Mouse (Mus musculus) naive thymus-derived CD4-positive, alpha-beta T cell, adult 2 months (primary cell): Measurements from ENCODE around the gene Bmpr1a.
"Not testable (repeated sequence)": the region's sequence is repeated elsewhere in the genome, so short reads cannot be mapped to it uniquely, and the experiment has no call there.

ENCODE experiments used
- DNase-seq: peaks from one replicate; pipeline ENCODE4 v3.0.0-alpha.2; 2011; ENCODE audit warnings: low read depth

The Bmpr1a gene

DNA sequence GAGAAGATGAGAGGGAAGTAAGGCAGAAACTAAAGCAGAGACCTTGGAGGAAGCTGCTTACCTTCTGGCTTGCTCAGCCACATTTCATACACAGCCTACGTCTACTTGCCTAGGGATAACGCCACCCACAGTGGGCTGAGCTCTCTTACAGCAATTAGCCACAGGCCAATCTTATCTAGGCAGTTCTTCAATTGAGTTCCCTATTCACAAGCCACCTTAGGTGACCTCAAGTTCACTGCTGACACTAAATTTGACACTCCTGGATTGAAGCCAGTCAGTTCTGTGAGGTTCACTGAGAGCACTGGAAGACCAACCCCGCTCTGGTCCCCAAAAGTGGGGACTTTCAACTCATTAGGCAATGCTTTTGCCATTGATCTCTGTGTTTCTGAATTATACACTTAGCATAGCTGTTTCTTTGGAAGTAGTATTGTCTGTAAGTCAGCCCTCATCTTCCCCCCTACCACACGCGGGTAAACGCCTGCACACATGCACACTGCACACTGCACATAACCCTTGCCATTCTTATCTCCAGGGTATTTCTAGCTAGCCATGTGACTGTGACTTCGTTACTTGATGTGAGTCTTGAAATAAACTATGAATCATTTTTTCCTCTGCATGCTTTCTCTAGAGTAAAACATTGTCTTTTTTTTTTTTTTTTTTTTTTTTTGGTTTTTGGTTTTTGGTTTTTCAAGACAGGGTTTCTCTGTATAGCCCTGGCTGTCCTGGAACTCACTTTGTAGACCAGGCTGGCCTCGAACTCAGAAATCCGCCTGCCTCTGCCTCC is 120.0 kb downstream of the Bmpr1a start:
- no peak for DNase-seq

DNA sequence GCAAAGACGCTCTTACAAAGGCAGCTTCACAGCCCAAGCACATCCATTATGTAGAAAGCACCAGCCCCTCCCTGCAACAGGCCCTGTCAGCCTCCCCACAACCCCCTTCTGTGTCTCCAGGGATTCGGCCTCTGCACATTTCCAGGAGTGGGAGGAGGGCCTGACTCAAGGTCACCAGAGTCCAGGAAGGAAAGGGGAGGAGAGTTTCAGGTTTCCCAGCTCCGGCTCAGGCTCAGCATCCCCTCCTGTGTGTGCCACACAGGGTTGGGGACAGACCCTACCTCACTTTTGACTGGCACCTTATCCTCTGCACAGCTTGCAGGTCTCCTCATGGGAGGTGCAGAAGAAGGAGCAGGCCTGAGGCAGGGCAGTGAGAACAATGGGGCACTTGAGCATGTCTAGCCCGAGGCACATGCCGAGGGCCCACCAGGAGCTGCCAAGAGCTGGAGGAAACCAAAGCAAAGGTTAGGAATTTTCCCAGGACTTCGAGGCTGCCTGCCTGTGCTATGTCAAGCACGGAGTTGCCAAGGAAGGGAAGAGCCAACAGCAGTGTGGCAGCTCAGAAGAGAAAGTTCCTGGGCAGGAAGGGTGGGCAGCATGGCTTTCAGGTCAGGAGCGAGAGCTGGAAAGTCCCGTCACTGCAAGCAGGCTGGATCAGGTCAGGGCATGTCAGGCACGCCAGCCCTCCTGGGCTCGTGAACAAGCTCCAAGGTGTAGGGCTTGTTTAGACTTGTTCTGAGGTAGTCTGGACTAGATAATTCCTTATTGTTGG is 124.4 kb downstream of the Bmpr1a start:
- DNase-seq, result no peak

DNA sequence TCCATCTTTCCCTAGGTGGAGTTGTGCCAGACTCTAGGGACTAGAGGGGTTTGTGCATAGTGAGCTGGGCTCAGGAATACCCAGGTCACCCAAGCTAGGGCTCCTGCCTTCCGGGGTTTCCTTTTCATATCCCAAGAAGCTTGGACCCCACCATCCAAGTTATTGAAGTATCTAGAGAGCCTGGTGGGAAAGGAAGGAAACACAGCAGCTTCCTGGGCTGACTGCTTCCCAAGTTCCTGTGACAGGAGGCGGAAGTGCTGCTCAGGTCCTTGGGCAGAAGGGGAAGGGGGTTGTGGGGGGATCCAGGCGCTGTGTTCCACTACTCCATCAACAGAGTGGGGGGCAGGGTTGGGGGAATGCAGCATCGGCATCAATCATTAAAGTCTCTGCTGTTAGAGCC is 126.0 kb downstream of the Bmpr1a start:
- DNase-seq, result no peak

DNA sequence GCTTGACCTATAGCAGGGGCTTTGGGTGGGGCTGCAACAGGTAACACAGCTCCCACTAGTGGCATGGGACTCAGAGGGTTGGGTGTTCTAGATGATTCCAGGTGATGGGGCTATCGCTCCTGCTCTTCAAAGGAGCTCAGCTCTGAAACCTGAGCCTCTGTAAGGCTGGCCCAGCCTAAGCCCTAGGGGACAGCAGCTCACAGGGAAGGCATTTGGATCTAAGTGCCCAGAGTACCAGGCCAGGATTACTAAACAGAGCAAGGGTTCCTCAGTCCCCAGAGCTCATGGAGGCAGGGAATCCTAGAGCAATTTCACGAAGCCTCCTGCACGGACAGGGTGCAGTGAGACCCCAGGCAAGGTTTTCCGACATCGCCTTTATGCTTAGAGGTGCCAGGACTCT is 127.2 kb downstream of the Bmpr1a start:
- no peak for DNase-seq

DNA sequence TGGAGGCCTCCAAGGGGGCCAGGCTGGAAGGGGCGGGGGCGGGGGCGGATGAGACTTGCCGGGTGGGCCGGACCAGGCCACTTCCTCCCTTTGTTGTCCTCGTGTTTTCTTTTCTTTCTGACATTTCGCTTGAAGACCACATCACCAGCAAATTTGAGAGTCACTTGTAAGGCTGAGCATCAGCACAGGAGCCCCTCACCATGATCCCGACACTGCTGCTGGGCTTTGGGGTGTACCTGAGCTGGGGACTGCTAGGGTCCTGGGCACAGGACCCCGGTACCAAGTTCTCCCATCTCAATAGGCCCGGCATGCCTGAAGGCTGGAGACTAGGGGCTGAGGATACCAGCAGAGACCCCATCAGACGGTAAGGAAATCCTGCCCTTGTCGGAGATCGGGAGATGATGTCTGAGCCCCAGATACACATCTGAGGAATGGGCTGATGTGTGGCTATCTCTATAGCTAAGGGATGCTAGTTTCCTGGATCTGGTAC is 127.7 kb downstream of the Bmpr1a start, which contains the start of gene Mmrn2:
Gene Mmrn2, plus strand, starts transcription at position 51 of the 490 bp plus-strand sequence.
- no peak for DNase-seq

DNA sequence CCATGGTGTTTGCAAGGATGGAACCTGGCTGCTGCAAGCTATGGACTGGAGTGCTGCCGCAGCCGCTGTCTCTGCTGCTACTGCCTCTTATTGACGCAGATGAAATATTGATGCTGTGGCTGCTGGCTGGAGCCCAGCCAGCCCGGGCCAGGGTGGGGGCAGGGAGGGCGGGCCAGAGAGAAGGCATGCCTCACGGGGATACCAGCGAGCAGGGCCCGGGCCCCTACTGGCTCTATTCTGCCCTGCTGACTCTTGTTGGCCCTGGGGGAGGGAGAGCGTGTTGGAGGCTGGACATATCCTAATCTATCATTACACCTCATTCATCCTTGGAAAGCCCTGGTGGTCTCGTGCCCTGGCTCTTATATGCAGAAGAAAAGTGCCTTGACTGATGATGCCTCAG is 128.6 kb downstream of the Bmpr1a start, which contains the start of gene Sncg:
Gene Sncg, minus strand, starts transcription at position 213 of the 400 bp plus-strand sequence.
- no peak for DNase-seq

DNA sequence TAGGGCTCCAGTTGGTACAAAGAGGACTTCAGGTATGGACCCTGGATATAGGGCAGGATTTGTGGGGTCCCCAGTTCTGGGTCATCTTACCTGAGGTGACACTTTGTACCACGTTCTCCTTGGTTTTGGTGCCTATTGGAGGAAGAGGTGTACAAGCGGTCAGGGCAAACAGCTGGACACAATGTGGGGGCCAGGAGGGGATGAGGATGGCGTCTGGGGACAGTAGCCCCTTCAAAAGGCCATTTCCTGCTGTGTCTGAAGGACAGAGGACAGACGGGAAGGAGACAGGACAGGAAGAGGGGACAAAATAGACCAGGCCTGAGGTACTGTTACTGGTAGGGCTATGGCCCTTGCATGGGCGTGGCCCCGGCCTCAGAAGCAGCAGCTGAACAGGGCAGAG is 129.6 kb downstream of the Bmpr1a start:
- DNase-seq, result no peak

DNA sequence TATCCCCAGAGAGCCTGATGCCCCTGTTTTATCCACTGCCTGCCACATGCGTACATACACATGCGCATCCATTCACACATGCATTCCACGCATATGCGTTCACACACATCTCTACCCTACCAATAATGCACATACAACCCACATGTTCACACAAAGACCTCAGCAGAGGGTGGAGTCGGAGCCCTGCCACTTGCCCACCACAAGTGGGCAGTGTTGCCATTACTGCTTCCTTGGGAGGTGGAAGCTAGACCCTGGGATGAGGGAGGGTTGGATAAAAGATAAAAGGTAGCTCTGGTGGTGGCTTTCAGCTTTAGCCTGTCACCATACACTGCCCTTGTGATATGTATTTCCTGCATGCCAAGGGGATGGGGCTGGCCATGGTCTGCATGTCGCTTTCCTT is 130.5 kb downstream of the Bmpr1a start:
- DNase-seq, result no peak

DNA sequence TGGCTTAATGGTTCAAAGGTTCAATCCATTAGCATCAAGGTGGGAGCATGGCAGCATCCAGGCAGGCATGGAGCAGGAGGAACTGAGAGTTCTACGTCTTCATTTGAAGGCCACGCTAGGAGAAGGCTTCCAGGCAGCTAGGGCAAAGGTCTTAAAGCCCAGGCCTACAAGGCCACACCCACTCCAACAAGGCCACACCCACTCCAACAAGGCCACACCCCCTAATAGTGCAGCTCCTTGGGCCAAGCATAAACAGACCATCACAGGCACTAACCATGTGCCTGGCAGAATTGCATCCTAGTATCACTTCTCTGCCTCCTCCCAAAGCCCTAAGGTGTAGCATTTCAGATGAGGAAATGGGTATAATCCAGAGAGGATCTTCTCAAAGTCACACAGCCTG is 131.4 kb downstream of the Bmpr1a start:
- DNase-seq, result no peak

DNA sequence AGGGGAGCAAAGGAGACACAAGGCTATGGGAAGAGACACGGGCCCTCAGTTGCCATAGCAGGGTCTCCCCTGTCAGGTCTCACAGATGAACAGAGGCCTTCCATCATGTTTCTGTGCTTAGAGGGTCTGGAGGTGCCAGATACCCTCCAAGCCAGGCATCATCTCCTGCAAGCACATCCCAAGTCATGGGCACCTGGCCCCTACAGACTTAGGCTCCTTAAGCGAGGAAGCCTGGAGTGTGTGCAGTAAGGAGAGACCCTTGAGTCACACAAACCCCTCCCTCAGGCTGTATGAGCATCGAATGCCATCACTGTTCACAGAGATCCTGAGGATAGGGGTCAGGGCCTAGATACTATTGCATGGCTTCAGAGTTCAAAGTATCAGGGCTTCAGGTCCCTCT is 132.2 kb downstream of the Bmpr1a start:
- no peak for DNase-seq

DNA sequence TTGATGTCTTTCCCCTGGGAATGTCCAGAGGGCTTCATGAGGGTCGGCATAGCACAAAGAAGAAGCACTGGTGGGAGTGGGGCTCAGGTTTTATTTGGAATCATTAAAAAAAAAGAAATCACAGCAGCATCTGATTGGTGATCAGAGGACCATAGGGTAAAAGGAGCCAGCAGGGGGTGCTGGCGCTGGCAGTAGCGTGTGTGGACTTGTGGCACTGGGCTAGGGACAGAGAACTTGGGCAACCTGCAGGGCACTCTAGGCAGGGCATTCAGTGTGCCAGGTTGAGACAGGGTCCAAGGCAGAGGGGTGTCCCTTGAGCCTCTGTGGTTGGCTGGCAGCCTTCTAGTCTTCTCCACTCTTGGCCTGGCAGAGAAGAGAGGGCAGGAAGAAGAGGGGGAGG is 132.9 kb downstream of the Bmpr1a start:
- no peak for DNase-seq

DNA sequence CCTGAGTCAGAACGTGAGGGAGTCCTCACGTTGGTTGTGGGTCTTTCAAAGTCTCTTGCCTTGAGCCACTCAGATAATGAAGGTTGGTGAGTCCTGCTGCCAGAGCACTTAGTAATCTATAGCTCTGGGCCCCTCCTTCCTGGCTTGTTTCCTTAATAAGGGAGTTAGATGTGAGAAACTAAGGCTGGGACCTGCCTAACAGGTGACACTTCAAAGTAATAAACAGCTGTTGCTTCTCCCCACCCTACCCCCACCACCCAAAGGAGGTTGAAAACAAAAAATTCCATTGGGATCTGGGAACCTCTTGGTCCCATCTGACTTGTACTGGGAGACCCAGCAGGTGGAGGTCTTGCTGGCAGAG is 138.0 kb downstream of the Bmpr1a start:
- DNase-seq, result no peak

DNA sequence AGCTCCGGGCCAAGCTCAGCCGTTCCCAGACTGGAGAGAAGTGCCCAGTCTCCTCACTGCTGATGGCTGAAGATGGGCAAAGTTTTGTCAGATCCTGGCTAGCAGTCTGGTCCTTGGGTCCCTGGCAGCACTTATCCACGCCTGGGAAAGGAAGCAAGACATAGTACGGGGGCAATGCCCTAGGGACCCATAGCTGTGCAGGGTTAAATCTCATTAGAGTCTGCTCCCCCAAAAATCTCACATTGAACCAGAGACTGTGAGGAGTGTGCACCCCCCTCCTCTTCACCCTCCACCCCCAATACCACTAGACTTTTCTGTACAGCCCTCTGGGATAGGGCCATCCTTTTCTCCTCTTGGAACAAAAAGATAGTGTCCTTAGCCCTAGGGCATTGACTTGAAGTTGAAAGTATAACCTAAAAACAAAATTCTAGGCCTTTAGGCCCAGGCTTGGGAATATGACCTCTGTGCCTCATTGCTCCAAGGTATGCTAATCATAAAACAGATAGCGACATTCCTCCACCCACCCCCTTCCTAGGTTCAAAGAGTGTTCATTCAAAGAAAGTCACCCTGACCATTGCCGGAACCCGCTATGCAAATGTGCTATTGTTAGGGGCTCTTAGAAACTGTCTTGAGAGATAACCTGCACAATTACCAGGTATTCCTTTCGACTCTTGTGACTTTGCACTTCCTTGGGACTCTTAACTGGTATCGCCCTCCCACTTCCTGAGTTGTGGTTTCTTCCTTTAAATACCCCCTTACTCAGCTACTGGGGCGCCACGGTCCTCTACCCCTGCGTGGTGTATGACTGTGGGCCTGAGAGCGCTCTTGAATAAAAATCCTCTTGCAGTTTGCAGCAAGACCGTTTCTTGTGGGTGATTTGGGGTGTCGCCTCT is 138.6 kb downstream of the Bmpr1a start:
- not testable (repeated sequence) for DNase-seq

DNA sequence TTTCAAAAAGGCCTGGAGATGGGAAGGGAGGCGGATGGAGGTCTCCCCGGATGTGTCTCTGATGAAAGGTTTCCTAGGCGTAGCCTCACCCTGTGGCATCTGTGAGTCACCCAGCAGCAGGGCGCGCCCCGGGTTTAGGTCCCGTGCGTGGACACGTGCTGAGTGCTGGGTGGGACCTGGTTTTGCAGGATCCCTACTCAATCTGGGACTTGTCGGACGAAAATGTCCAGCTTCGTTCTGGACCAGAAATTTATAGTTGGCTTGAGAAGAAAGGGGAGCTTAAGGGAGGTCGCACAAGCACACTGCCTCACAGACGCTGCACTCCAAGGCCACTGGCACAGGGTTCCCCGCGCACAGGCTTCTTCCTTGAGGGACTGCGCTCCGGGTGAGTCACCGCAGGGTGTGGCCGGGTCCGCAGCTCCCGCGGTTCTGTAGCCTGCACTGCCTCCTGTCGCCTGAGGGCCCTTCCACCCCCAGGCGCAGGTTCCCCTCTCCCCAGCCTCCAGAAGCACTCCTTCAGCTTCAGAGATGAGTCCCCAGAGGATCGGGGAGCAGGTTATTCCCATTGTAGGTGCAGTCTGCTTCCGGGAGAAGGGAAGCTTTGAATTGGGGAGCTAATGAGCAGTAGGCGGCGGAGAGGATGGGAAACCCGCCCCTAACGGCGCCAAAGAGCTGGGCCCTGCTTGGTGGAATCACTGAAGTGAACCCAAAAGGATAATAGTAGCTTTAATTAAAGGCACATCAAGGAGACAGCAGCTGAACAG is 139.5 kb downstream of the Bmpr1a start:
- peak; percentile 44 for DNase-seq

DNA sequence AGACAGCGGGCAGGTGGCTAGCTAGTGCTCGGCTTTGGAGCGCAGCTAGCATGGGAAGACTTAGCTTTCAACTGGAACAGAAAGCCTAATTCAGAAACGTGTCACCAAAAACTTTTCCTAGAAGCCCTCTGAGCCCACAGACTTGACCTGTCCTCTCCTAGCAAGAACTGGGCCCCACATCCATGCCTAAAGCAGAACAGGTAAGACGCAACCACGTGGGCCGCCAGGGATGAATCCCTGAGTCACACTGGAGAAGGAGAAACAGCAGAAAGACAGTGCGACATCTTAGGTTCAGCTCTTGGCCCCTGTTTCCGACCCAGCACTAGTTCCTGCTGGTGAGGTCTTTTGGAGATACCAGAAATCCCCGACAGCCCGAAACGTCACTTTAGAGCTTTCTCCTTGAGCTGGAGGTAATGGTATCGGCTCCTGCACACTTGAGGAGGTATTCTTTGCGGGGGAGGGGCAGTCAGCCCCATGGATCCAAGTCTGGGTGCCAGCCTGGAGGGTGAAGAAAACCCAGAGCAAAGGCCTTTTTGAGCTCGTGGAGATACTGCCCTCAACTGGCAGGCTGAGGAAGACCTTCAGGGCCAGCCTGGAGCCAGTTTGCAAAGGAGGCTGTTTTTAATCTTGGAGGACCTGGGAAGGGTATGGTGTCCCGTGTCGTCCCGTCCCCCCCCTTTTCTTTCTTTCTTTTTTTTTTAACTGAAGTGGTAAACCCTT is 140.3 kb downstream of the Bmpr1a start:
- DNase-seq, result peak; percentile 50

DNA sequence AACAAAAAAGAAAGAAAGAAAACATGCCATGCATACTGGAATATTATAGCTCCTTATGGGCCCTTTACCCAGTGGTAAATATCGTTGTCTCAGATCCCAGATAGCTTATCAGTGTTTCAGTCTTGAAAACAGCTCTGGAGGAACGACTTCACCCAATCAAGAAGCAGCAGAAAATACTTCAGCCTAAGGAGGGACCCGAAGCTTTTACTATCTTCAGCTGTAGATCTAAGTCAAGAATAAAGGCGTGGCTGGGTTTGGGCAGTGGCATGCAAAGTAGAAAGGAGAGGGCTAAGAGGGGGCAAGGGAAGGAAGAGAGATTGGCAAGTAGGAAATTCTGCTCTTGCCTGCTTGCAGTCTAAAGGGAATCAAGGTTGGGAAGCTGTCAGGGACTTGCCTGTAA is 141.0 kb downstream of the Bmpr1a start:
- DNase-seq, result no peak
